Mouse (Mus musculus): ENCODE results near the gene Bloc1s1. TPM values are rescaled to one million over a fixed set of nuclear protein-coding genes. Genes with fewer than 3 reads are reported as not detected.

Bloc1s1 gene
- polyA plus RNA-seq, 2 experiments: 95.9 to 99.2 TPM

DNA sequence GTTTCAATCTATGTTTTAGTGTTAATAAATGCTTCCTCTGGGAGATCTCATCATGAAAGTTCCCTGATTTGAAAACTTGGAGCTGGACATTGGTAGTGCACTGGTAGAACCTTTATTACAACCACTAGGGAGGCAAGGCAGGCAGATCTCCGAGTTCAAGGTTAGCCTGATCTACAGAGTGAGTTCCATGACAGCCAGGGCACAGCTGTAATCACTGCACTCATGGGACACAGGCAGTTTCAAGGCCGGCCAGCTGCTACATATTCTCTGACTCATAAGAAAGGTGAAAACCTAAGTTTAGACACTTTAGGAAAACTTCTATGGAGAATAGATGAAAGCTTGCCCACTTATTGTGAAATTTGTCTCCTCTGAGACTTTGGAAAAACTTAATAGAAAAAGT, 45.0 kb downstream of the Bloc1s1 start:
- ATAC-seq (ENCODE audit: insufficient read depth) (no peak), DNase-seq (ENCODE audit: low read depth in 3 of 3, low spot score in 3 of 3) (no peak)
- 66% methylated on average over 2 of the region's 2 CpGs for WGBS (ENCODE audit: insufficient replicate concordance)
- no peaks in the 10 kb centered on the region for H3K4me1 ChIP-seq (replicated peaks; ENCODE audit: control insufficient read depth in 2 of 2, insufficient read depth in 2 of 2, low read length in 1 of 2)
- no peak overlapping the region for H3K27ac ChIP-seq
- no peaks in the 10 kb centered on the region for H3K9me3 ChIP-seq (ENCODE audit: control insufficient read depth, low read length)
- H3K9ac ChIP-seq (replicated peaks): no peak overlapping the region
- H3K36me3 ChIP-seq (replicated peaks; ENCODE audit: control insufficient read depth, insufficient read depth, low read depth): peaks cover 18% of the 10 kb centered on the region
- H3K4me2 ChIP-seq (ENCODE audit: low read depth): no peak overlapping the region
- TF ChIP-seq CTCF (IDR thresholded peaks at IDR 0.05; ENCODE audit: low read depth) (no peak), EP300 (IDR thresholded peaks at IDR 0.05; ENCODE audit: low read depth) (no peak)
- H3K4me3 ChIP-seq (ENCODE audit: insufficient read depth in 1 of 2, low read depth in 2 of 2, low read length in 2 of 2): no peak overlapping the region
- no peaks in the 10 kb centered on the region for H3K27me3 ChIP-seq (ENCODE audit: control insufficient read depth, insufficient read depth, low read length)

DNA sequence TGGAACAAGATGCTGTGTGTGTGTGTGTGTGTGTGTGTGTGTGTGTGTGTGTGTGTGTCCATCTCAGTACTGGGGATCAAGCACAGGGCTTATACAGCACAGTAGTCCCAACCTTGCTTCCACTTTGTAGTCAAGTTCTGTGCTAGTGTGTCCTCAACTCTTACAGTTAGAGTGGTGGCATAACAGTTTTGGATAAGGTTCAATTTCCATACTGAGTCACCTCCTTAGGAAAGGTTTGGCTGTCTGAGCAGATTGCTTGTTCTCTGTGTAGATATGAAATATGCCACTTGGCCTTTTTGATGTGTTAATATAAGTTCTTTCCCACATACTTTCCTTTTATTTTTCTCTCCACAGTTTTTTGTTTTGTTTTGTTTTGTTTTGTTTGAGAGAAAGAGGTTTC, 45.5 kb downstream of the Bloc1s1 start:
- Histone ChIP-seq H3K36me3 (replicated peaks; ENCODE audit: control insufficient read depth, insufficient read depth, low read depth) (peaks cover 22% of the 10 kb centered on the region), H3K27me3 (ENCODE audit: control insufficient read depth, insufficient read depth, low read length) (no peaks in the 10 kb centered on the region), H3K9me3 (ENCODE audit: control insufficient read depth, low read length) (no peaks in the 10 kb centered on the region), H3K4me3 (ENCODE audit: insufficient read depth in 1 of 2, low read depth in 2 of 2, low read length in 2 of 2) (no peak overlapping the region), H3K4me2 (ENCODE audit: low read depth) (no peak overlapping the region), H3K27ac (no peak overlapping the region), H3K4me1 (replicated peaks; ENCODE audit: control insufficient read depth in 2 of 2, insufficient read depth in 2 of 2, low read length in 1 of 2) (no peaks in the 10 kb centered on the region), H3K9ac (replicated peaks) (no peak overlapping the region)
- TF ChIP-seq CTCF (IDR thresholded peaks at IDR 0.05; ENCODE audit: low read depth) (no peak), EP300 (IDR thresholded peaks at IDR 0.05; ENCODE audit: low read depth) (no peak)
- DNase-seq (ENCODE audit: low read depth in 3 of 3, low spot score in 3 of 3) (no peak), ATAC-seq (ENCODE audit: insufficient read depth) (no peak)

DNA sequence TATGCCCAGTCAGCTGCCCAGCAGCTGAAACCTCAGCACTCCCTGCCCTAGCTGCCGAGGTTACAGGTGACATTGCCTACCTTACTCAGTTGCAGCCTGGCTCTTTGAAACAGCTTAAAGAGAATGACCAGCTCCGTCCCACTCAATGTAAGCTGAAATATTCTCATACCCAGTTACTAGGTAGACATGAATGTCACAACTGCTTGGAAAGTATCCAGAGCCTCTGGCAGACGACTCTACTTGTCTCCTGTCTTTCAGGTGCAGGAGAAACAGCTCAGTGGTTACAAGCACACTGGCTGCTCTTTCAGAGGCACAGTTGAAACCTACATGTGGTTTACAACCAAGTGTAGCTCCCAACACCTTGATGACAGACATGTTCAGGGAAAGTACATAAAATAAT, 53.5 kb downstream of the Bloc1s1 start:
- H3K27ac ChIP-seq: no peak overlapping the region
- TF ChIP-seq EP300 (IDR thresholded peaks at IDR 0.05; ENCODE audit: low read depth) (no peak), CTCF (IDR thresholded peaks at IDR 0.05; ENCODE audit: low read depth) (no peak)
- DNase-seq (ENCODE audit: low read depth in 3 of 3, low spot score in 3 of 3): no peak
- peaks cover 37% of the 10 kb centered on the region for H3K36me3 ChIP-seq (replicated peaks; ENCODE audit: control insufficient read depth, insufficient read depth, low read depth)
- no peak overlapping the region for H3K4me3 ChIP-seq (ENCODE audit: insufficient read depth in 1 of 2, low read depth in 2 of 2, low read length in 2 of 2)
- no peak for ATAC-seq (ENCODE audit: insufficient read depth)
- no peaks in the 10 kb centered on the region for H3K9me3 ChIP-seq (ENCODE audit: control insufficient read depth, low read length)
- WGBS (ENCODE audit: insufficient replicate concordance): 64% methylated on average over 3 of the region's 3 CpGs
- no peaks in the 10 kb centered on the region for H3K27me3 ChIP-seq (ENCODE audit: control insufficient read depth, insufficient read depth, low read length)
- no peak overlapping the region for H3K9ac ChIP-seq (replicated peaks)
- H3K4me2 ChIP-seq (ENCODE audit: low read depth): no peak overlapping the region
- H3K4me1 ChIP-seq (replicated peaks; ENCODE audit: control insufficient read depth in 2 of 2, insufficient read depth in 2 of 2, low read length in 1 of 2): no peaks in the 10 kb centered on the region

Other genes with a start within 250 kb of the Bloc1s1 start
- 8.1 and 8.6 TPM in 2 replicates for gene Suox, start 250.0 kb downstream of the Bloc1s1 start, polyA plus RNA-seq (2012; rRNA removed)
- 7.6 and 9.9 TPM in 2 replicates for gene Suox, start 250.0 kb downstream of the Bloc1s1 start, polyA plus RNA-seq (2014; fragmentation: Nextera tagmentation; extraction: Ambion mirVana)
- 17.8 and 19.3 TPM in 2 replicates for gene Rab5b, start 227.8 kb downstream of the Bloc1s1 start, polyA plus RNA-seq (2012; rRNA removed)
- gene Rab5b, start 227.8 kb downstream of the Bloc1s1 start, polyA plus RNA-seq (2014; fragmentation: Nextera tagmentation; extraction: Ambion mirVana): 24.5 and 26.2 TPM in 2 replicates
- gene Pmel, start 219.8 kb downstream of the Bloc1s1 start, polyA plus RNA-seq (2012; rRNA removed): 0.27 and 0.31 TPM in 2 replicates
- gene Pmel, start 219.8 kb downstream of the Bloc1s1 start, polyA plus RNA-seq (2014; fragmentation: Nextera tagmentation; extraction: Ambion mirVana): 0.20 and 0.50 TPM in 2 replicates
- 38.8 and 40.7 TPM in 2 replicates for gene Cdk2, start 219.0 kb downstream of the Bloc1s1 start, polyA plus RNA-seq (2012; rRNA removed)
- gene Cdk2, start 219.0 kb downstream of the Bloc1s1 start, polyA plus RNA-seq (2014; fragmentation: Nextera tagmentation; extraction: Ambion mirVana): 51.8 and 56.6 TPM in 2 replicates
- gene Dgka, start 179.2 kb downstream of the Bloc1s1 start, polyA plus RNA-seq (2012; rRNA removed): 1.4 and 1.6 TPM in 2 replicates
- 2.0 and 2.1 TPM in 2 replicates for gene Dgka, start 179.2 kb downstream of the Bloc1s1 start, polyA plus RNA-seq (2014; fragmentation: Nextera tagmentation; extraction: Ambion mirVana)
- 14.2 and 19.5 TPM in 2 replicates for gene Pym1, start 176.1 kb downstream of the Bloc1s1 start, polyA plus RNA-seq (2012; rRNA removed)
- gene Pym1, start 176.1 kb downstream of the Bloc1s1 start, polyA plus RNA-seq (2014; fragmentation: Nextera tagmentation; extraction: Ambion mirVana): 12.4 and 15.3 TPM in 2 replicates
- gene Mmp19, start 133.1 kb downstream of the Bloc1s1 start, polyA plus RNA-seq (2012; rRNA removed): 8.0 and 9.5 TPM in 2 replicates
- gene Mmp19, start 133.1 kb downstream of the Bloc1s1 start, polyA plus RNA-seq (2014; fragmentation: Nextera tagmentation; extraction: Ambion mirVana): 8.3 and 8.9 TPM in 2 replicates
- 4.2 and 6.0 TPM in 2 replicates for gene Dnajc14, start 120.0 kb downstream of the Bloc1s1 start, polyA plus RNA-seq (2012; rRNA removed)
- gene Dnajc14, start 120.0 kb downstream of the Bloc1s1 start, polyA plus RNA-seq (2014; fragmentation: Nextera tagmentation; extraction: Ambion mirVana): 10.7 and 12.3 TPM in 2 replicates
- gene Tmem198b, start 119.7 kb downstream of the Bloc1s1 start, polyA plus RNA-seq (2012; rRNA removed): 2.1 and 2.9 TPM in 2 replicates
- gene Tmem198b, start 119.7 kb downstream of the Bloc1s1 start, polyA plus RNA-seq (2014; fragmentation: Nextera tagmentation; extraction: Ambion mirVana): 0.99 and 1.5 TPM in 2 replicates
- gene Sarnp, start 106.7 kb downstream of the Bloc1s1 start, polyA plus RNA-seq (2012; rRNA removed): 27.1 and 61.2 TPM in 2 replicates
- 122 and 125 TPM in 2 replicates for gene Sarnp, start 106.7 kb downstream of the Bloc1s1 start, polyA plus RNA-seq (2014; fragmentation: Nextera tagmentation; extraction: Ambion mirVana)
- gene Ormdl2, start 102.4 kb downstream of the Bloc1s1 start, polyA plus RNA-seq (2012; rRNA removed): 43.1 and 47.8 TPM in 2 replicates
- 80.5 and 83.5 TPM in 2 replicates for gene Ormdl2, start 102.4 kb downstream of the Bloc1s1 start, polyA plus RNA-seq (2014; fragmentation: Nextera tagmentation; extraction: Ambion mirVana)
- gene Gdf11, start 32.3 kb downstream of the Bloc1s1 start, polyA plus RNA-seq (2012; rRNA removed): 0.32 and 0.36 TPM in 2 replicates
- 0.16 and 0.23 TPM in 2 replicates for gene Gdf11, start 32.3 kb downstream of the Bloc1s1 start, polyA plus RNA-seq (2014; fragmentation: Nextera tagmentation; extraction: Ambion mirVana)
- 22.5 and 29.6 TPM in 2 replicates for gene Cd63, start 23.0 kb downstream of the Bloc1s1 start, polyA plus RNA-seq (2012; rRNA removed)
- 73.0 and 85.0 TPM in 2 replicates for gene Cd63, start 23.0 kb downstream of the Bloc1s1 start, polyA plus RNA-seq (2014; fragmentation: Nextera tagmentation; extraction: Ambion mirVana)
- 12.1 and 12.3 TPM in 2 replicates for gene Rdh5, start 1.1 kb downstream of the Bloc1s1 start, polyA plus RNA-seq (2012; rRNA removed)
- 13.6 and 15.8 TPM in 2 replicates for gene Rdh5, start 1.1 kb downstream of the Bloc1s1 start, polyA plus RNA-seq (2014; fragmentation: Nextera tagmentation; extraction: Ambion mirVana)
- gene Itga7, start 9.8 kb upstream of the Bloc1s1 start, polyA plus RNA-seq (2012; rRNA removed): 0.09 and 0.19 TPM in 2 replicates
- gene Itga7, start 9.8 kb upstream of the Bloc1s1 start, polyA plus RNA-seq (2014; fragmentation: Nextera tagmentation; extraction: Ambion mirVana): 0.04 and 0.15 TPM in 2 replicates
- gene Mettl7b, start 37.0 kb upstream of the Bloc1s1 start, polyA plus RNA-seq (2012; rRNA removed): not detected in 2 replicates
- not detected in 2 replicates for gene Mettl7b, start 37.0 kb upstream of the Bloc1s1 start, polyA plus RNA-seq (2014; fragmentation: Nextera tagmentation; extraction: Ambion mirVana)
- gene Olfr9, start 65.4 kb upstream of the Bloc1s1 start, polyA plus RNA-seq (2012; rRNA removed): not detected in 2 replicates
- gene Olfr9, start 65.4 kb upstream of the Bloc1s1 start, polyA plus RNA-seq (2014; fragmentation: Nextera tagmentation; extraction: Ambion mirVana): not detected in 2 replicates
- gene Olfr763, start 86.8 kb upstream of the Bloc1s1 start, polyA plus RNA-seq (2012; rRNA removed): not detected in 2 replicates
- gene Olfr763, start 86.8 kb upstream of the Bloc1s1 start, polyA plus RNA-seq (2014; fragmentation: Nextera tagmentation; extraction: Ambion mirVana): not detected in 2 replicates
- not detected in 2 replicates for gene Olfr764-ps1, start 115.9 kb upstream of the Bloc1s1 start, polyA plus RNA-seq (2012; rRNA removed)
- not detected in 2 replicates for gene Olfr764-ps1, start 115.9 kb upstream of the Bloc1s1 start, polyA plus RNA-seq (2014; fragmentation: Nextera tagmentation; extraction: Ambion mirVana)
- not detected in 2 replicates for gene Olfr765, start 126.0 kb upstream of the Bloc1s1 start, polyA plus RNA-seq (2012; rRNA removed)
- gene Olfr765, start 126.0 kb upstream of the Bloc1s1 start, polyA plus RNA-seq (2014; fragmentation: Nextera tagmentation; extraction: Ambion mirVana): not detected in 2 replicates
- gene Olfr766-ps1, start 144.9 kb upstream of the Bloc1s1 start, polyA plus RNA-seq (2012; rRNA removed): not detected in 2 replicates
- gene Olfr766-ps1, start 144.9 kb upstream of the Bloc1s1 start, polyA plus RNA-seq (2014; fragmentation: Nextera tagmentation; extraction: Ambion mirVana): not detected in 2 replicates
- gene Olfr767, start 158.9 kb upstream of the Bloc1s1 start, polyA plus RNA-seq (2012; rRNA removed): not detected in 2 replicates
- not detected in 2 replicates for gene Olfr767, start 158.9 kb upstream of the Bloc1s1 start, polyA plus RNA-seq (2014; fragmentation: Nextera tagmentation; extraction: Ambion mirVana)
- gene Olfr768, start 175.3 kb upstream of the Bloc1s1 start, polyA plus RNA-seq (2012; rRNA removed): not detected in 2 replicates
- not detected in 2 replicates for gene Olfr768, start 175.3 kb upstream of the Bloc1s1 start, polyA plus RNA-seq (2014; fragmentation: Nextera tagmentation; extraction: Ambion mirVana)
- gene Olfr769, start 193.8 kb upstream of the Bloc1s1 start, polyA plus RNA-seq (2012; rRNA removed): not detected in 2 replicates
- not detected in 2 replicates for gene Olfr769, start 193.8 kb upstream of the Bloc1s1 start, polyA plus RNA-seq (2014; fragmentation: Nextera tagmentation; extraction: Ambion mirVana)
- not detected in 2 replicates for gene Olfr770, start 215.0 kb upstream of the Bloc1s1 start, polyA plus RNA-seq (2012; rRNA removed)
- not detected in 2 replicates for gene Olfr770, start 215.0 kb upstream of the Bloc1s1 start, polyA plus RNA-seq (2014; fragmentation: Nextera tagmentation; extraction: Ambion mirVana)
- not detected in 2 replicates for gene Olfr771, start 240.7 kb upstream of the Bloc1s1 start, polyA plus RNA-seq (2012; rRNA removed)
- not detected in 2 replicates for gene Olfr771, start 240.7 kb upstream of the Bloc1s1 start, polyA plus RNA-seq (2014; fragmentation: Nextera tagmentation; extraction: Ambion mirVana)

All from liver, embryonic 14.5 days (tissue).